ENCODE assay signal across 8 mouse cellular contexts in the genomic region with DNA sequence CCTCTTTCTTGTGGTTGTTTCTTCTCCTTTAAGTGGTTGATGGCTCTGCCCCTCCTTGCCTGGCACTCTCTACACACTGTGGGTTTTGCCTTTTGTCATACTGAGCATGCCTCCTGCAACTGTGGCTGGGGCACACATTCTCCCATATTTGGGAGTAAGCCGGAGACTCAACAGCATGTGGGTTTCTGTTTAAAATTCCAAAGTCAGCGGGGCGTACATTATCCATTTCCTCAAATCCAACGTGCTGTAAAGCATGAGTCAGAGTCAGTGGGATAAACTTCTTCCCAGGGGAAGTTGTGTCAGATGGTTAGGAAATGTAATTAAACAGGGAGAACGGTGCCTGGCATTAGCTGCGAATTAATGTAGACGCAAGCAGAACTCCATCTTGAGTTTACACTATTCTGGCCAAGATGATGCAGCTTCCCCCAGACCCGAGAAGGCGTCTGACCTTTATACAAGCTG. TPM values are rescaled to one million over a fixed set of nuclear protein-coding genes. Genes with fewer than 3 reads are reported as not detected.
DNase-seq lines count a peak whose midpoint lies in the region; ATAC-seq and TF ChIP-seq lines count a peak whose summit lies in the region.

No protein-coding gene starts in this region.

- ATAC-seq in intestine, embryonic 15.5 days, result peak; percentile 73
- ATAC-seq in liver, embryonic 12.5 days, result no peak

- H3K4me2 ChIP-seq in intestine, embryonic 15.5 days (replicated peaks), result no peak overlapping the region
- no peak overlapping the region for H3K4me2 ChIP-seq in liver, embryonic 12.5 days

- peak overlapping the region; percentile 59 for H3K27ac ChIP-seq in intestine, embryonic 15.5 days
- H3K27ac ChIP-seq in liver, embryonic 12.5 days, result peak overlapping the region; percentile 41
- H3K27ac ChIP-seq in olfactory bulb, adult 2 months (ENCODE audit: insufficient read depth, low read depth, low read length), result peak overlapping the region; percentile 60

- H3K4me3 ChIP-seq in intestine, embryonic 15.5 days (replicated peaks), result no peak overlapping the region
- H3K4me3 ChIP-seq in liver, embryonic 12.5 days, result no peak overlapping the region
- H3K4me3 ChIP-seq in olfactory bulb, adult 2 months (ENCODE audit: insufficient read depth, low read depth, low read length), result no peak overlapping the region

- DNase-seq in 416B (ENCODE audit: low read depth), result peak; percentile 53
- DNase-seq in ZHBTc4 (ENCODE audit: low read depth, low spot score), result peak; percentile 73
- peak; percentile 35 to 71 for DNase-seq in frontal cortex, adult 2 months (ENCODE audit: extremely low spot score in 1 of 2, low spot score in 1 of 2)
- DNase-seq in c-Kit-positive CD71-positive TER-119-positive erythroid progenitor cells, embryonic 14.5 days (ENCODE audit: low spot score), result no peak
- no peak for DNase-seq in gastrocnemius, postnatal 36 days

- WGBS in intestine, embryonic 15.5 days, result 24% methylated on average over 9 of the region's 9 CpGs
- WGBS in liver, embryonic 12.5 days (ENCODE audit: insufficient replicate concordance), result 34% methylated on average over 9 of the region's 9 CpGs
- WGBS in olfactory bulb, adult 2 months, result 12% methylated on average over 9 of the region's 9 CpGs

- H3K4me1 ChIP-seq in intestine, embryonic 15.5 days (replicated peaks), result peaks cover 16% of the 10 kb centered on the region
- H3K4me1 ChIP-seq in liver, embryonic 12.5 days, result peaks cover 19% of the 10 kb centered on the region
- peaks cover 3% of the 10 kb centered on the region for H3K4me1 ChIP-seq in olfactory bulb, adult 2 months (ENCODE audit: control insufficient read depth, insufficient read depth, low read length)

- no peaks in the 10 kb centered on the region for H3K9me3 ChIP-seq in intestine, embryonic 15.5 days
- H3K9me3 ChIP-seq in liver, embryonic 12.5 days (replicated peaks), result no peaks in the 10 kb centered on the region

- no peaks in the 10 kb centered on the region for H3K36me3 ChIP-seq in intestine, embryonic 15.5 days
- H3K36me3 ChIP-seq in liver, embryonic 12.5 days, result no peaks in the 10 kb centered on the region

- H3K9ac ChIP-seq in intestine, embryonic 15.5 days, result no peak overlapping the region
- H3K9ac ChIP-seq in liver, embryonic 12.5 days, result no peak overlapping the region

- TF ChIP-seq POLR2A in olfactory bulb, adult 2 months (IDR thresholded peaks at IDR 0.05; ENCODE audit: insufficient read depth, low read depth, low read length), result no peak

- no peaks in the 10 kb centered on the region for H3K27me3 ChIP-seq in intestine, embryonic 15.5 days (replicated peaks)
- no peaks in the 10 kb centered on the region for H3K27me3 ChIP-seq in liver, embryonic 12.5 days (replicated peaks)

- no peak for TF ChIP-seq CTCF in olfactory bulb, adult 2 months (IDR thresholded peaks at IDR 0.05; ENCODE audit: insufficient read depth, low read depth, low read length)

- intact Hi-C loops in gastrocnemius, postnatal 36 days (cut with DNase I), result no loop called here

RNA-seq across cellular contexts. Expression of gene Vcl, which starts 37.2 kb away (rescaled TPM):
- polyA plus RNA-seq in frontal cortex, adult 2 months (2012; rRNA removed), result 24.8 and 25.3 TPM in 2 replicates
- polyA plus RNA-seq in intestine, embryonic 15.5 days (2015; fragmentation: Nextera tagmentation; extraction: Ambion mirVana), result 56.9 and 59.2 TPM in 2 replicates
- polyA plus RNA-seq in liver, embryonic 12.5 days (2016; fragmentation: Nextera tagmentation; extraction: Ambion mirVana), result 36.0 and 37.7 TPM in 2 replicates
- polyA plus RNA-seq in olfactory bulb, adult 2 months (2012; ENCODE audit: insufficient read depth, insufficient read length, low replicate concordance, missing spikeins), result not detected in 2 replicates
- 10 to 100 TPM; 70.9 to 91.6 TPM for total RNA-seq in gastrocnemius, postnatal 36 days (2021)

RNA-seq across cellular contexts. Expression of gene Plau, which starts 55.5 kb away (rescaled TPM):
- polyA plus RNA-seq in frontal cortex, adult 2 months (2012; rRNA removed), result 1.9 and 2.3 TPM in 2 replicates
- 2.5 and 2.9 TPM in 2 replicates for polyA plus RNA-seq in intestine, embryonic 15.5 days (2015; fragmentation: Nextera tagmentation; extraction: Ambion mirVana)
- 0.49 TPM in 2 replicates for polyA plus RNA-seq in liver, embryonic 12.5 days (2016; fragmentation: Nextera tagmentation; extraction: Ambion mirVana)
- not detected in 2 replicates for polyA plus RNA-seq in olfactory bulb, adult 2 months (2012; ENCODE audit: insufficient read depth, insufficient read length, low replicate concordance, missing spikeins)
- total RNA-seq in gastrocnemius, postnatal 36 days (2021), result 10 to 100 TPM; 23.9 to 25.3 TPM

Comparison
In these comparisons a context has a peak if more than half of its experiments do, and no peak if none do; other contexts are left out.
1. DNase-seq: peak in 416B (single experiment), ZHBTc4 (single experiment) and frontal cortex, adult 2 months (2 of 2); none in c-Kit-positive CD71-positive TER-119-positive erythroid progenitor cells, embryonic 14.5 days (single experiment) and gastrocnemius, postnatal 36 days (0 of 2).
2. RNA of gene Vcl, which starts 37.2 kb away (polyA plus RNA-seq): 56.9 to 59.2 TPM in intestine, embryonic 15.5 days, 36.0 to 37.7 TPM in liver, embryonic 12.5 days and 24.8 to 25.3 TPM in frontal cortex, adult 2 months; not detected in olfactory bulb, adult 2 months; every median in the first group is over 10 times any median in the second.
3. Peak in every context shown above with its lines, with median percentiles within 50 percentile points of each other: H3K27ac ChIP-seq.